Mouse (Mus musculus): ENCODE data around the gene Parl.

DNA sequence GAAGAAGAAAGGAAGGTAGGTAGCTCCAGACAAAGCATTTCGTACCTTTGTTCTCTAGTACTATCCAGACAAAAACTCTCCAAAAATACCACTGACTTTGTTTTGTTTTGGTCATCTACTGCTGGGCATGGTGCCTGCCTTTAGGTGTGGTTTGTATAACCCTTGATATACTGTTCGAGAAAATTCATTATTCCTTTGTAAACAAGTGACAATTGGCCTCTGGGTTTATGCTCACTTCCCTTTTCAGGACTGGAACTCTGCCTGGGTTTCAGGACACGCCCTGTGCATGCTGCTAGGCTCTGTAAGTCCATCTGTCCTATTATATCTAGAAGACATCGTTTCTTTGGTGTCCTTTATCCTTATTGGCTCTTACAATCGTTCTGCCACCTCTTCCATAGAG lies 23.1 kb upstream of the Parl start, which contains the start of gene Cyp2ab1:
- TF ChIP-seq CTCF (IDR thresholded peaks at IDR 0.05; ENCODE audit: low read depth, low read length): no peak
- TF ChIP-seq POLR2A (IDR thresholded peaks at IDR 0.05; ENCODE audit: extremely low read depth, insufficient read depth, low read length): no peak
